Mouse (Mus musculus): ENCODE data around the gene Scgb3a1. TPM values are rescaled to one million over a fixed set of nuclear protein-coding genes. Genes with fewer than 3 reads are reported as not detected.

Scgb3a1 gene
- polyA plus RNA-seq, 1 experiment from 2014 or later, result not detected

DNA sequence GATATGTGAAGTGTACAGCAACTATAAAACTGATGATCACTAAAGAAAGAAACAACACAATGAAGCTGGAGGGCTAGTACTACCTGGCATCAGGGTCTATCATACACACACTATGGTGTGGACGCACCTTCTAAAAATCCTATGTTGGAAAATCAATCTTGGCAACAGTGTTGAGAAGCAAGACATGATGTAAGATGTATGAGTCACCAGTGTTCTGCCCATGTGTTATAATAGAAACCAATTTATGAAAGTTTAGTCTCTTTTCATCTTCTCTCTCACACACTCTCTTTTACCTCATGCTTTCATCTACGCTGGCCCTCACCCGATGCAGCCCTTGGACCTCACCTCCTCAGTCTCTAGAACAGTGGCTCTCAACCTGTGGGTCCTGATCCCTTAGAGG, 31.6 kb downstream of the Scgb3a1 start:
- H3K27me3 ChIP-seq (ENCODE audit: insufficient read depth, low read length), result no peaks in the 10 kb centered on the region
- H3K4me1 ChIP-seq (ENCODE audit: insufficient read depth, low read length), result no peaks in the 10 kb centered on the region
- H3K27ac ChIP-seq (ENCODE audit: low read length), result no peak overlapping the region
- no peak overlapping the region for H3K9ac ChIP-seq (replicated peaks; ENCODE audit: low read length)
- no peak overlapping the region for H3K4me2 ChIP-seq (replicated peaks; ENCODE audit: low read depth, low read length)
- H3K9me3 ChIP-seq (ENCODE audit: low read length), result no peaks in the 10 kb centered on the region
- H3K36me3 ChIP-seq (ENCODE audit: insufficient read depth, low read length), result peaks cover 24% of the 10 kb centered on the region
- ATAC-seq (ENCODE audit: low FRiP score, low TSS enrichment), result no peak
- WGBS, result 83% methylated on average over 3 of the region's 3 CpGs
- no peak overlapping the region for H3K4me3 ChIP-seq (ENCODE audit: low read length)

DNA sequence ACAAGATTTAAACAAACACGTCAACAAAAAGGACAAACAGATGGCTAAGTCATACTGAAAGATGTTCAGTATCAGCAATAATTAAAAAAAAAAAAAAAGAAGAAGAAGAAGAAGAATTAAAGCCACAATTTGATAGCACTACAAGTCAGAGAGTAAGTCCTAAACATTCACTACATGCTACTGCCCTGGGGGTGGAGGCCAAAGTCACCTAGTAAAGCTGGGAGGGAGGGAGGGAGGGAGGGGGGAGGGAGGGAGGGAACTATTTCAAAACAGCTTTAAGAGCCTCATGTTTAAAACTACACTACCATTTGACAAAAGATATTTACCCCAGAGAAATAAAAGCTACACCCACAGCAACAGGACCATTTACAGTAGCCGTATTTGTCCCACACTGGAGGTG, 32.3 kb downstream of the Scgb3a1 start:
- Histone ChIP-seq H3K4me1 (ENCODE audit: insufficient read depth, low read length) (no peaks in the 10 kb centered on the region), H3K9ac (replicated peaks; ENCODE audit: low read length) (no peak overlapping the region), H3K9me3 (ENCODE audit: low read length) (no peaks in the 10 kb centered on the region), H3K27me3 (ENCODE audit: insufficient read depth, low read length) (no peaks in the 10 kb centered on the region), H3K4me2 (replicated peaks; ENCODE audit: low read depth, low read length) (no peak overlapping the region), H3K27ac (ENCODE audit: low read length) (no peak overlapping the region), H3K4me3 (ENCODE audit: low read length) (no peak overlapping the region), H3K36me3 (ENCODE audit: insufficient read depth, low read length) (peaks cover 24% of the 10 kb centered on the region)
- WGBS, result 85% methylated on average over 2 of the region's 2 CpGs
- no peak for ATAC-seq (ENCODE audit: low FRiP score, low TSS enrichment)

DNA sequence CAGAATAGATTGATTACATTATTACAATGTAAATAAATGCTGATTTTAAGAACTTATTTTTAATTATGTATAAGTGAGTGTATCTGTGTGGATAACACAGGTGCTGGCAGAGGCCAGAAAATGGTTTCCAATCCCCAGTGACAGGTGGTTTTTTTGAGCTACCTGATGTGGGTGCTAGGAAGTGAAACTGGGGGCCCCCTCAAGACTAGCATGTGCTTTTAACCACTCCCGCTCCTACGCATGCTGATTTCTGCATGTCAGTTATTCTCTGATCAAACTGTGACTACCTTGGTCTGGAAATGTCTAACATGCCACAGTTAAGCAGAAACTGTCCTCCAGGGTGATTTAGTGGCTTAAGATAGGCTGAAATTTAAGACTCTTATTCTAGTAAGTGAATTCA, 33.1 kb downstream of the Scgb3a1 start:
- 93% methylated on average over 2 of the region's 2 CpGs for WGBS

DNA sequence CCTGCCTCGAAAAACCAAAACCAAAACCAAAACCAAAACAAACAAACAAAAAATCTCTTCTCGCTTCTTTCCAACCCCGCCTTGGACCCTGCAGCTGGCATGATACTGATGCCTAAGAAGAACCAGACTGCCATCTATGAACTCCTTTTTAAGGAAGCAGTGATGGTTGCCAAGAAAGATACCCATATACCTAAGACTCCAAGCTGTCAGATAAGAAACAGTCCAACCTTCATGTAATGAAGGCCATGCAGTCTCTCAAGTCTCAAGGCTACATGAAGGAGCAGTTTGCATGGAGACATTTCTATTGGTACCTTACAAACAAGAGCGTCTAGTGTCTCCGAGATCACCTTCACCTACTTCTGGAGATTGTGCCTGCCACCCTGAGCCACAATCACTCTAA, 34.4 kb downstream of the Scgb3a1 start:
- Histone ChIP-seq H3K27ac (ENCODE audit: low read length) (no peak overlapping the region), H3K9ac (replicated peaks; ENCODE audit: low read length) (no peak overlapping the region), H3K27me3 (ENCODE audit: insufficient read depth, low read length) (no peaks in the 10 kb centered on the region), H3K4me2 (replicated peaks; ENCODE audit: low read depth, low read length) (no peak overlapping the region), H3K4me1 (ENCODE audit: insufficient read depth, low read length) (no peaks in the 10 kb centered on the region), H3K9me3 (ENCODE audit: low read length) (no peaks in the 10 kb centered on the region), H3K36me3 (ENCODE audit: insufficient read depth, low read length) (peaks cover 30% of the 10 kb centered on the region), H3K4me3 (ENCODE audit: low read length) (no peak overlapping the region)
- WGBS, result 94% methylated on average over 5 of the region's 5 CpGs
- ATAC-seq (ENCODE audit: low FRiP score, low TSS enrichment), result no peak

More for the DNA sequence above, 33.1 kb downstream of the Scgb3a1 start:
- H3K4me1 ChIP-seq (ENCODE audit: insufficient read depth, low read length), result no peaks in the 10 kb centered on the region
- peaks cover 27% of the 10 kb centered on the region for H3K36me3 ChIP-seq (ENCODE audit: insufficient read depth, low read length)
- no peak overlapping the region for H3K27ac ChIP-seq (ENCODE audit: low read length)
- no peaks in the 10 kb centered on the region for H3K9me3 ChIP-seq (ENCODE audit: low read length)
- no peaks in the 10 kb centered on the region for H3K27me3 ChIP-seq (ENCODE audit: insufficient read depth, low read length)
- no peak for ATAC-seq (ENCODE audit: low FRiP score, low TSS enrichment)
- H3K4me2 ChIP-seq (replicated peaks; ENCODE audit: low read depth, low read length), result no peak overlapping the region
- H3K4me3 ChIP-seq (ENCODE audit: low read length), result no peak overlapping the region
- no peak overlapping the region for H3K9ac ChIP-seq (replicated peaks; ENCODE audit: low read length)

DNA sequence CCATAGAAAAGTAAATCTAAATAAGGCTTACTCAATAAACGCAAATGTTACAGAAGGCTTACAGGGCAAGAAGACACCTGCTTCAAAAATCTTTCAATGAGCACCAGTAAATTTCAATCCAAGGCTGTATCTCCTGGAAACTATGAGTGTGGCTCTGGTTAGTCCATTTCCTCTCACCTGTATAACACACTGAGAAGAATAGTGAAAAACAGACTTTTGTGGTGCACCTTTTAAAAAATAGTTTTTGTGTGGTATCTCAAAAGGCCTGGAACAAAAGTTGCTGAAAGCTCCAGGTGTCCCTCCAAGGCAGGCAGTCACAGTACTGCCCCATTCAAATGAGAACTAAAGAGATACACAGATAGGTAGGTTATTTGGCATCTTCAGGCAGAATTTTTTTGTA, 35.7 kb downstream of the Scgb3a1 start:
- 91% methylated on average over 1 of the region's 1 CpGs for WGBS
- H3K27me3 ChIP-seq (ENCODE audit: insufficient read depth, low read length), result no peaks in the 10 kb centered on the region
- peaks cover 26% of the 10 kb centered on the region for H3K36me3 ChIP-seq (ENCODE audit: insufficient read depth, low read length)
- H3K4me3 ChIP-seq (ENCODE audit: low read length), result no peak overlapping the region
- H3K9me3 ChIP-seq (ENCODE audit: low read length), result no peaks in the 10 kb centered on the region
- no peak overlapping the region for H3K9ac ChIP-seq (replicated peaks; ENCODE audit: low read length)
- no peaks in the 10 kb centered on the region for H3K4me1 ChIP-seq (ENCODE audit: insufficient read depth, low read length)
- ATAC-seq (ENCODE audit: low FRiP score, low TSS enrichment), result no peak
- no peak overlapping the region for H3K27ac ChIP-seq (ENCODE audit: low read length)
- no peak overlapping the region for H3K4me2 ChIP-seq (replicated peaks; ENCODE audit: low read depth, low read length)

GRCm38 (mm10) chr11:49702014-49702413, 38.6 kb downstream of the Scgb3a1 start:
- no peak overlapping the region for H3K27ac ChIP-seq (ENCODE audit: low read length)
- WGBS, result 96% methylated on average over 8 of the region's 8 CpGs
- H3K4me3 ChIP-seq (ENCODE audit: low read length), result no peak overlapping the region
- H3K9ac ChIP-seq (replicated peaks; ENCODE audit: low read length), result no peak overlapping the region
- no peaks in the 10 kb centered on the region for H3K4me1 ChIP-seq (ENCODE audit: insufficient read depth, low read length)
- peaks cover 42% of the 10 kb centered on the region for H3K36me3 ChIP-seq (ENCODE audit: insufficient read depth, low read length)
- H3K9me3 ChIP-seq (ENCODE audit: low read length), result no peaks in the 10 kb centered on the region
- H3K27me3 ChIP-seq (ENCODE audit: insufficient read depth, low read length), result no peaks in the 10 kb centered on the region
- ATAC-seq (ENCODE audit: low FRiP score, low TSS enrichment), result no peak
- no peak overlapping the region for H3K4me2 ChIP-seq (replicated peaks; ENCODE audit: low read depth, low read length)

DNA sequence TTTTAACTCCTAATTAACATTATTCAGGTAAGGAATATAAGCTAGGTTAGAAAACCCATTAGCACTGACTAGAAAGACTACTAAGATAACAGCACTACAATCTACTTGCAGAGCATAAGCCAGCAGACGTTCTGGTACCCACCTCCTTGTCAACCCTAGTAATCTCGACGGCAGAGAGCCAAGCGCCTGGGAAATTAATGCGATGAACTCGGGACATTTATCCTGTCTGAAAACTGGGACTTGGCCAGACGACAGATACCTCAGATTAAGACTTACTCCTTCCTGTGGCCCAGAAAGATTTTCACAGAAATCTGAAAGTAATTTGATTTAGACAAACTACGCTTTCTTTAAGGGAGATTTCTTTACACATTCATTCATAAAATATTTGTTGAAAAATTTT, 41.4 kb downstream of the Scgb3a1 start:
- WGBS, result 85% methylated on average over 8 of the region's 8 CpGs
- Histone ChIP-seq H3K4me3 (ENCODE audit: low read length) (no peak overlapping the region), H3K4me1 (ENCODE audit: insufficient read depth, low read length) (peaks cover 14% of the 10 kb centered on the region), H3K27me3 (ENCODE audit: insufficient read depth, low read length) (no peaks in the 10 kb centered on the region), H3K9me3 (ENCODE audit: low read length) (no peaks in the 10 kb centered on the region), H3K27ac (ENCODE audit: low read length) (no peak overlapping the region), H3K36me3 (ENCODE audit: insufficient read depth, low read length) (peaks cover 33% of the 10 kb centered on the region), H3K9ac (replicated peaks; ENCODE audit: low read length) (no peak overlapping the region), H3K4me2 (replicated peaks; ENCODE audit: low read depth, low read length) (no peak overlapping the region)
- ATAC-seq (ENCODE audit: low FRiP score, low TSS enrichment), result no peak

- H3K9ac ChIP-seq (replicated peaks; ENCODE audit: low read length), result no peak overlapping the region
- no peak overlapping the region for H3K27ac ChIP-seq (ENCODE audit: low read length)
- H3K9me3 ChIP-seq (ENCODE audit: low read length), result no peaks in the 10 kb centered on the region
- H3K4me3 ChIP-seq (ENCODE audit: low read length), result no peak overlapping the region
- H3K4me1 ChIP-seq (ENCODE audit: insufficient read depth, low read length), result peaks cover 23% of the 10 kb centered on the region
- no peak for ATAC-seq (ENCODE audit: low FRiP score, low TSS enrichment)
- no peak overlapping the region for H3K4me2 ChIP-seq (replicated peaks; ENCODE audit: low read depth, low read length)
- peaks cover 17% of the 10 kb centered on the region for H3K36me3 ChIP-seq (ENCODE audit: insufficient read depth, low read length)
- 59% methylated on average over 2 of the region's 2 CpGs for WGBS
- no peaks in the 10 kb centered on the region for H3K27me3 ChIP-seq (ENCODE audit: insufficient read depth, low read length)
Observed at GRCm38 (mm10) chr11:49707834-49708233, 44.4 kb downstream of the Scgb3a1 start.

DNA sequence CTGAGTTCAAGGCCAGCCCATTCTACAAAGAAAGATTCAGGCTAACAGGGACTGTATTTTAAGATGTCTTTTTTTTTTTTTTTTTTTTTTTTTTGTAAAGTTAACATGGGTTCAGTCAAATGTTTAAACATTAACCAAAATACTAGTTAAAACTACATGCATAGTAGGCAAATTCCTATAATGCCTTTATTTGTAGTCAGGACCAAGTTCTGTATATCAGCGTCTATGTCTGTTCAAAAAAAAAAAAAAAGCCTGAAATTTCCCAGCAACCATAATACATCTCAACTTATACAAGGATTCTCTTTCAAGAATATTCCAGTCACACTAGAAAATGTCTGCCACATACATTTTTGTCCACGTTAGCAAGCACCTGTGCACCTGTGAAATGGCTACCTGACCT, 47.3 kb downstream of the Scgb3a1 start:
- H3K27ac ChIP-seq (ENCODE audit: low read length), result peak overlapping the region; percentile 40; the same call in 1 of the 2 replicates

DNA sequence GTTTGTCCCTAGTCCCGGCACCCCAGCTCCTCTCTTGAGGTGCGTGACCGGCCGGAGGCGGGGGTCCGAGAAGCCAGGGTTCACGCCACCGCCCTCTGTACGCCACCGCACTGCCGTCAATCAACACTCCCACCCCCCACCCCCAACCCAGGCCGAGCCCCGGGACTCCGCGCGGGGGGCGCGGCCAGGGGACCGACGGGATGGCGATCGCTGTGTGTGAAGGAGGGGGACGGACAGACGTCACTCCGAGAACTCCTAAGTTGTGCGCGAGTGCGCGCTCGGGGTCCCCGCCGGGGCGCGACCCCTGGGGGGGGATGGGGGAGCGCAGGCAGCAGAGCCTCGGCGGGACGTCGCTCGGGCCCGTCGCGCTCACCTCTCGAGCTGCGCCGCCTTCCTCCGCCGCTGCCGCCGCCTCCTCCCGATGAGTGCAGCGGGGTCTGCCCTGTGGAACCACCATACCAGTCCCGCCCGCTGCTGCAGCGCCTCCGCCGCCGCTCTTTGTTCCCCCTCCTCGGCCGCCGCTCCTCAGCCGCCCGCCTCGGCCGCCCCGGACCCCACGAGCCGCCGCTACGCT, 48.7 kb downstream of the Scgb3a1 start:
- WGBS, result 0% methylated on average over 48 of the region's 70 CpGs
- H3K4me1 ChIP-seq (ENCODE audit: insufficient read depth, low read length), result peaks cover 32% of the 10 kb centered on the region
- H3K9me3 ChIP-seq (ENCODE audit: low read length), result no peaks in the 10 kb centered on the region
- H3K9ac ChIP-seq (replicated peaks; ENCODE audit: low read length), result peak overlapping the region; percentile 99
- peak; percentile 78 for ATAC-seq (ENCODE audit: low FRiP score, low TSS enrichment)
- no peaks in the 10 kb centered on the region for H3K36me3 ChIP-seq (ENCODE audit: insufficient read depth, low read length)
- no peaks in the 10 kb centered on the region for H3K27me3 ChIP-seq (ENCODE audit: insufficient read depth, low read length)
- peak overlapping the region; percentile 94 for H3K27ac ChIP-seq (ENCODE audit: low read length)
- H3K4me3 ChIP-seq (ENCODE audit: low read length), result peak overlapping the region; percentile 95
- H3K4me2 ChIP-seq (replicated peaks; ENCODE audit: low read depth, low read length), result peak overlapping the region; percentile 72

More for the DNA sequence above, 47.3 kb downstream of the Scgb3a1 start:
- 0 out of 2 replicates have a peak overlapping the region, but pooled peaks have one; percentile 99 for H3K9ac ChIP-seq (replicated peaks; ENCODE audit: low read length)
- no peaks in the 10 kb centered on the region for H3K9me3 ChIP-seq (ENCODE audit: low read length)
- H3K4me2 ChIP-seq (replicated peaks; ENCODE audit: low read depth, low read length), result peak overlapping the region; percentile 72
- no peak for ATAC-seq (ENCODE audit: low FRiP score, low TSS enrichment)
- 52% methylated on average over 2 of the region's 2 CpGs for WGBS
- peaks cover 7% of the 10 kb centered on the region for H3K36me3 ChIP-seq (ENCODE audit: insufficient read depth, low read length)
- H3K27me3 ChIP-seq (ENCODE audit: insufficient read depth, low read length), result no peaks in the 10 kb centered on the region
- peaks cover 32% of the 10 kb centered on the region for H3K4me1 ChIP-seq (ENCODE audit: insufficient read depth, low read length)
- H3K4me3 ChIP-seq (ENCODE audit: low read length), result peak overlapping the region; percentile 95
